In the genomic region with DNA sequence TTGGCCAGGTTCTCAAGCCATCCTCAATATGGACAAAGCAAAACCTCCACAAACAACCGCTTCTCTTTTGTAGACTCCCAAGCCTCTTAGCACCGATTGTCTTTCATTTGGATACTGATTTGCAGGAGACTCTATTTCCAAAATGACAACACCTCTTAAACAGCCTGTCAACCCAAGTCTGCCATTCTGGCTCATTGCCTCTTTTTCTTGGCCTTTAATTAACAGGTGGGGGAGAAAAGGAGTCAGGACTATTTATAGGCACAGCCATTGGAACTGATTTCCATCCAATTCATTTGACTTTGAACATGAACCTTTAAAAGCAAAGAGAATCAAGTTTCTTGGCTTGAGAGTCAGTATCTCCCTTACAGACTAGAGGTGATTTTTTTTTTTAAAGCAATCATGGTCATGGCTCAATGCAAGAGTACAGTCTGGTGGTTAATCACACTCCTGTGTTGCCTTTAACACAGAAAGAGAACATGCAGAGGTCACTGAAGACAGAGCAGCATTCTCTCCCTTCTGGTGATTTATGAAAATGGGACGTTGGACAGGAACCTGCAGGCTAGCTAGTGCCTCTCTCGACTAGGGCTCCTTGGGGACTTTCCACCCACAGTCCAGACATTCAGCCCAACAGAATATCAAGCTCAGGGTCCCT, we compare ENCODE assay signal across 25 mouse cellular contexts. TPM values are rescaled to one million over a fixed set of nuclear protein-coding genes. Genes with fewer than 3 reads are reported as not detected.
DNase-seq lines count a peak whose midpoint lies in the region; ATAC-seq and TF ChIP-seq lines count a peak whose summit lies in the region.
"Had no signal": no experiment of that assay in that cellular context is flagged by ENCODE, and none has a peak within 500 bp of the region (broad histone marks: within the 10 kb centered on the region; RNA-seq: fewer than 3 reads in every experiment).

No protein-coding gene starts in this region.

- no peaks in the 10 kb centered on the region for H3K9me3 ChIP-seq in embryonic facial prominence, embryonic 14.5 days (ENCODE audit: control insufficient read depth, low read length)
- no peaks in the 10 kb centered on the region for H3K9me3 ChIP-seq in embryonic facial prominence, embryonic 10.5 days
- no peaks in the 10 kb centered on the region for H3K9me3 ChIP-seq in kidney, postnatal 0 days (replicated peaks; ENCODE audit: low read length)
- H3K9me3 ChIP-seq: forebrain, embryonic 15.5 days; heart, embryonic 15.5 days; hindbrain, embryonic 12.5 days; limb, embryonic 12.5 days; liver, embryonic 15.5 days; midbrain, embryonic 15.5 days; neural tube, embryonic 12.5 days had no signal

- WGBS in embryonic facial prominence, embryonic 14.5 days = 65% methylated on average over 4 of the region's 4 CpGs
- 81% methylated on average over 4 of the region's 4 CpGs for WGBS in embryonic facial prominence, embryonic 10.5 days
- WGBS in kidney, adult 2 months = 25% methylated on average over 4 of the region's 4 CpGs
- 17% methylated on average over 4 of the region's 4 CpGs for WGBS in kidney, postnatal 0 days

- no peak overlapping the region for H3K4me3 ChIP-seq in embryonic facial prominence, embryonic 14.5 days (ENCODE audit: low read depth, low read length)
- H3K4me3 ChIP-seq in embryonic facial prominence, embryonic 10.5 days = no peak overlapping the region
- H3K4me3 ChIP-seq in kidney, adult 2 months (ENCODE audit: insufficient read depth, low read depth, low read length) = no peak overlapping the region
- no peak overlapping the region for H3K4me3 ChIP-seq in kidney, postnatal 0 days (replicated peaks; ENCODE audit: low read depth, low read length)
- H3K4me3 ChIP-seq: forebrain, embryonic 15.5 days; heart, embryonic 15.5 days; hindbrain, embryonic 12.5 days; limb, embryonic 12.5 days; liver, embryonic 15.5 days; midbrain, embryonic 15.5 days; neural tube, embryonic 12.5 days had no signal

- H3K27ac ChIP-seq in embryonic facial prominence, embryonic 14.5 days (replicated peaks; ENCODE audit: low read depth, low read length) = no peak overlapping the region
- H3K27ac ChIP-seq in embryonic facial prominence, embryonic 10.5 days (replicated peaks) = no peak overlapping the region
- H3K27ac ChIP-seq in kidney, adult 2 months (ENCODE audit: insufficient read depth, low read depth, low read length) = no peak overlapping the region
- H3K27ac ChIP-seq in kidney, postnatal 0 days = peak overlapping the region; percentile 19; the same call in 1 of the 2 replicates
- H3K27ac ChIP-seq: forebrain, embryonic 15.5 days; heart, embryonic 15.5 days; hindbrain, embryonic 12.5 days; limb, embryonic 12.5 days; liver, embryonic 15.5 days; midbrain, embryonic 15.5 days; neural tube, embryonic 12.5 days had no signal

- TF ChIP-seq POLR2A in kidney, adult 2 months (IDR thresholded peaks at IDR 0.05; ENCODE audit: low read depth, low read length) = no peak

- no peak overlapping the region for H3K9ac ChIP-seq in embryonic facial prominence, embryonic 14.5 days (ENCODE audit: low read depth, low read length)
- H3K9ac ChIP-seq in kidney, postnatal 0 days (ENCODE audit: low read depth, low read length) = no peak overlapping the region
- H3K9ac ChIP-seq: forebrain, embryonic 15.5 days; heart, embryonic 15.5 days; hindbrain, embryonic 12.5 days; limb, embryonic 12.5 days; liver, embryonic 15.5 days; lung, embryonic 14.5 days; midbrain, embryonic 15.5 days; neural tube, embryonic 12.5 days had no signal

- no peaks in the 10 kb centered on the region for H3K36me3 ChIP-seq in embryonic facial prominence, embryonic 14.5 days (ENCODE audit: control insufficient read depth, insufficient read depth, low read length)
- H3K36me3 ChIP-seq in embryonic facial prominence, embryonic 10.5 days (replicated peaks) = no peaks in the 10 kb centered on the region
- no peaks in the 10 kb centered on the region for H3K36me3 ChIP-seq in kidney, adult 2 months (ENCODE audit: control insufficient read depth, insufficient read depth, low read length)
- H3K36me3 ChIP-seq in kidney, postnatal 0 days (ENCODE audit: insufficient read depth, low read length) = no peaks in the 10 kb centered on the region
- H3K36me3 ChIP-seq: heart, embryonic 15.5 days; hindbrain, embryonic 12.5 days; limb, embryonic 12.5 days; liver, embryonic 15.5 days; midbrain, embryonic 15.5 days; neural tube, embryonic 12.5 days had no signal

- no peak for ATAC-seq in embryonic facial prominence, embryonic 14.5 days (ENCODE audit: low read depth)
- ATAC-seq in kidney, postnatal 0 days (replicated peaks; ENCODE audit: low FRiP score, low read depth) = no peak; the same call in 1 of the 2 replicates
- ATAC-seq: CD4-positive, CD25-positive, alpha-beta regulatory T cell, adult 4 months; forebrain, embryonic 15.5 days; intestine, postnatal 0 days; midbrain, embryonic 15.5 days had no signal

- H3K4me1 ChIP-seq in embryonic facial prominence, embryonic 14.5 days (ENCODE audit: control insufficient read depth, insufficient read depth, low read length) = no peaks in the 10 kb centered on the region
- peaks cover 11% of the 10 kb centered on the region for H3K4me1 ChIP-seq in embryonic facial prominence, embryonic 10.5 days
- no peaks in the 10 kb centered on the region for H3K4me1 ChIP-seq in kidney, adult 2 months (ENCODE audit: control insufficient read depth, insufficient read depth, low read length)
- 0 out of 2 replicates have a peak, but pooled peaks cover 7% of the 10 kb centered on the region for H3K4me1 ChIP-seq in kidney, postnatal 0 days (replicated peaks; ENCODE audit: insufficient read depth, low read length)
- H3K4me1 ChIP-seq: forebrain, embryonic 15.5 days; heart, embryonic 15.5 days; hindbrain, embryonic 12.5 days; limb, embryonic 12.5 days; midbrain, embryonic 15.5 days; neural tube, embryonic 12.5 days had no signal

- no peak for TF ChIP-seq CTCF in kidney, adult 2 months (conservative IDR thresholded peaks at IDR 0.05; ENCODE audit: insufficient read depth, insufficient read length, low read depth, low read length)
- TF ChIP-seq CTCF in kidney, postnatal 0 days (IDR thresholded peaks at IDR 0.05; ENCODE audit: low read depth) = no peak

- peak; percentile 23 for DNase-seq in embryonic facial prominence, embryonic 14.5 days (ENCODE audit: low spot score)
- no peak for DNase-seq in embryonic facial prominence, embryonic 10.5 days (ENCODE audit: low spot score)
- DNase-seq in kidney, adult 2 months = peak; percentile 19
- no peak for DNase-seq in kidney, adult 18-20 months
- peak; percentile 78 for DNase-seq in kidney, postnatal 0 days (ENCODE audit: low spot score)
- no peak for DNase-seq in kidney, postnatal 10 days
- peak; percentile 75 for DNase-seq in skeletal muscle tissue, adult 2 months (ENCODE audit: low read depth, low spot score)
- DNase-seq: adrenal gland, postnatal 14 days; cerebellum, adult 9-11 months; gastrocnemius, postnatal 10 days; lung, embryonic 14.5 days; lung, postnatal 14 days; right cerebral cortex, adult 18-20 months; thymus, adult 2 months; thymus, postnatal 36 days had no signal

- no peaks in the 10 kb centered on the region for H3K27me3 ChIP-seq in embryonic facial prominence, embryonic 14.5 days (replicated peaks; ENCODE audit: control insufficient read depth, insufficient read depth, low read length)
- H3K27me3 ChIP-seq in embryonic facial prominence, embryonic 10.5 days (replicated peaks; ENCODE audit: low read depth, poor library complexity, severe bottlenecking) = no peaks in the 10 kb centered on the region; the same call in 1 of the 2 replicates
- no peaks in the 10 kb centered on the region for H3K27me3 ChIP-seq in kidney, adult 2 months (replicated peaks; ENCODE audit: control insufficient read depth, insufficient read depth, low read length)
- no peaks in the 10 kb centered on the region for H3K27me3 ChIP-seq in kidney, postnatal 0 days (ENCODE audit: insufficient read depth, low read length)
- H3K27me3 ChIP-seq: forebrain, embryonic 15.5 days; heart, embryonic 15.5 days; hindbrain, embryonic 12.5 days; limb, embryonic 12.5 days; midbrain, embryonic 15.5 days; neural tube, embryonic 12.5 days had no signal

- no peak overlapping the region for H3K4me2 ChIP-seq in embryonic facial prominence, embryonic 14.5 days (ENCODE audit: low read depth, low read length)
- H3K4me2 ChIP-seq in kidney, postnatal 0 days (ENCODE audit: low read length) = no peak overlapping the region
- H3K4me2 ChIP-seq: forebrain, embryonic 15.5 days; heart, embryonic 15.5 days; hindbrain, embryonic 12.5 days; limb, embryonic 12.5 days; liver, embryonic 15.5 days; lung, embryonic 14.5 days; midbrain, embryonic 15.5 days; neural tube, embryonic 12.5 days had no signal

RNA-seq across cellular contexts. Expression of gene A930018P22Rik, which starts 25.5 kb away (rescaled TPM):
- not detected in 2 replicates for polyA plus RNA-seq in embryonic facial prominence, embryonic 14.5 days (2014; fragmentation: Nextera tagmentation; extraction: Ambion mirVana)
- not detected in 2 replicates for polyA plus RNA-seq in embryonic facial prominence, embryonic 10.5 days (2016; fragmentation: Nextera tagmentation; extraction: Ambion mirVana)
- 0.12 and 0.19 TPM in 2 replicates for polyA plus RNA-seq in kidney, adult 2 months (2012; rRNA removed)
- polyA plus RNA-seq in kidney, postnatal 0 days (2015; fragmentation: Nextera tagmentation; extraction: Ambion mirVana) = 0.17 and 0.29 TPM in 2 replicates
- polyA plus RNA-seq: CD4-positive, CD25-positive, alpha-beta regulatory T cell, adult 4 months; forebrain, embryonic 15.5 days; hindbrain, embryonic 12.5 days; limb, embryonic 12.5 days; lung, embryonic 14.5 days; midbrain, embryonic 15.5 days; spleen, adult 2 months; thymus, adult 2 months had no signal

RNA-seq across cellular contexts. Expression of gene Cd59a, which starts 52.4 kb away (rescaled TPM):
- polyA plus RNA-seq in embryonic facial prominence, embryonic 14.5 days (2014; fragmentation: Nextera tagmentation; extraction: Ambion mirVana) = 23.5 TPM in 2 replicates
- 21.7 and 22.4 TPM in 2 replicates for polyA plus RNA-seq in embryonic facial prominence, embryonic 10.5 days (2016; fragmentation: Nextera tagmentation; extraction: Ambion mirVana)
- 31.1 and 31.6 TPM in 2 replicates for polyA plus RNA-seq in kidney, adult 2 months (2012; rRNA removed)
- 67.0 and 70.8 TPM in 2 replicates for polyA plus RNA-seq in kidney, postnatal 0 days (2015; fragmentation: Nextera tagmentation; extraction: Ambion mirVana)

Comparison
In these comparisons a context has a peak if more than half of its experiments do, and no peak if none do; other contexts are left out.
1. DNase-seq: peak in embryonic facial prominence, embryonic 14.5 days (single experiment), kidney, adult 2 months (single experiment), kidney, postnatal 0 days (single experiment) and skeletal muscle tissue, adult 2 months (single experiment); none in embryonic facial prominence, embryonic 10.5 days (single experiment), kidney, adult 18-20 months (single experiment) and kidney, postnatal 10 days (single experiment).